Mouse (Mus musculus): ENCODE measurements around the gene Bdh1. TPM values are rescaled to one million over a fixed set of nuclear protein-coding genes. Genes with fewer than 3 reads are reported as not detected.

Bdh1 gene
- 10.7 and 11.8 TPM in 2 replicates for polyA plus RNA-seq (2012; rRNA removed)

GRCm38 (mm10) chr16:31422000-31422399 is at the start of gene Bdh1:
TSS of gene Bdh1 (plus strand) at chr16:31422280.

Other genes starting within 250 kb of the Bdh1 start
- 15.5 and 16.3 TPM in 2 replicates for gene Acap2, start 221.0 kb upstream of the Bdh1 start, polyA plus RNA-seq (2012; rRNA removed)
- gene Ppp1r2, start 147.0 kb upstream of the Bdh1 start, polyA plus RNA-seq (2012; rRNA removed): 51.3 and 95.0 TPM in 2 replicates
- gene Apod, start 107.5 kb upstream of the Bdh1 start, polyA plus RNA-seq (2012; rRNA removed): 0.68 and 0.85 TPM in 2 replicates
- 10.3 and 11.9 TPM in 2 replicates for gene Dlg1, start 241.2 kb downstream of the Bdh1 start, polyA plus RNA-seq (2012; rRNA removed)